Mouse (Mus musculus) CH12.LX (cell line): ENCODE data around the gene Setd5. TPM values are rescaled to one million over a fixed set of nuclear protein-coding genes. Genes with fewer than 3 reads are reported as not detected.

Experiments
- DNase-seq: peaks from one replicate; pipeline ENCODE4 v3.0.0-alpha.2; 2013; ENCODE audit errors: extremely low read depth
- H3K27ac ChIP-seq: 2 replicates; pipeline ENCODE4 v1.5.1; 2012; ENCODE audit warnings: low read depth, mild to moderate bottlenecking, control low read depth, moderate library complexity; ENCODE audit not compliant: insufficient read depth
- H3K27me3 ChIP-seq: replicated peaks from 2 replicates; pipeline ENCODE3; 2012; ENCODE audit warnings: inconsistent platforms
- H3K36me3 ChIP-seq, 2 experiments: replicated peaks in 1 of 2; 2 replicates each; pipeline versions ENCODE3 to v1.6.1; 2012; ENCODE audit warnings: inconsistent platforms in 1 of 2, low read length in 1 of 2, mild to moderate bottlenecking in 1 of 2, mixed read lengths in 1 of 2, moderate library complexity in 1 of 2; ENCODE audit not compliant: control insufficient read depth in 1 of 2, insufficient read depth in 1 of 2
- H3K4me1 ChIP-seq, 2 experiments: 2 replicates each; pipeline ENCODE4 v1.6.1; 2012; ENCODE audit warnings: inconsistent platforms in 1 of 2, moderate library complexity in 1 of 2; ENCODE audit not compliant: insufficient read depth in 2 of 2, control insufficient read depth in 1 of 2
- H3K4me2 ChIP-seq: 2 replicates; pipeline ENCODE4 v1.6.1; 2012; ENCODE audit warnings: low read depth, mild to moderate bottlenecking, control low read depth; ENCODE audit not compliant: poor library complexity, insufficient read depth, severe bottlenecking
- H3K4me3 ChIP-seq, 3 experiments: fragments of 150-350 bp in 1 of 3; sonication (generic) in 1 of 3; replicated peaks in 1 of 3; 2 replicates each; pipeline versions ENCODE3 to v1.5.1; 2011 to 2012; ENCODE audit warnings: low read depth in 2 of 3, low read length in 2 of 3, mild to moderate bottlenecking in 2 of 3, moderate library complexity in 2 of 3, control low read depth in 1 of 3, improper control_type of control experiment in 1 of 3, inconsistent platforms in 1 of 3, mixed read lengths in 1 of 3; ENCODE audit not compliant: poor library complexity in 1 of 3
- H3K79me2 ChIP-seq: replicated peaks from 2 replicates; pipeline ENCODE4 v1.6.1; 2012; ENCODE audit warnings: mild to moderate bottlenecking, moderate library complexity; ENCODE audit not compliant: control insufficient read depth, poor library complexity, insufficient read depth, severe bottlenecking; ENCODE audit errors: extremely low read depth
- H3K9ac ChIP-seq: 2 replicates; pipeline ENCODE4 v1.6.1; 2012; ENCODE audit warnings: low read depth, mild to moderate bottlenecking, control low read depth, moderate library complexity; ENCODE audit not compliant: insufficient read depth
- H3K9me3 ChIP-seq: replicated peaks from 2 replicates; pipeline ENCODE3; 2012; ENCODE audit warnings: low read length, inconsistent platforms, mixed read lengths
- CHD1 ChIP-seq: IDR thresholded peaks from 2 replicates; pipeline ENCODE4 v1.6.1; 2012; ENCODE audit warnings: low read depth, low read length, improper control_type of control experiment, inconsistent platforms
- CHD2 ChIP-seq: IDR thresholded peaks from 2 replicates; pipeline ENCODE4 v1.6.1; 2011; ENCODE audit warnings: low read length, improper control_type of control experiment
- CTCF ChIP-seq, 2 experiments: IDR thresholded peaks in 1 of 2; conservative IDR thresholded peaks in 1 of 2; 2 replicates each; pipeline ENCODE4 v1.5.1; 2011 to 2012; ENCODE audit warnings: low read depth in 2 of 2, low read length in 2 of 2, improper control_type of control experiment in 1 of 2, inconsistent platforms in 1 of 2, mild to moderate bottlenecking in 1 of 2, moderate library complexity in 1 of 2
- E2F4 ChIP-seq: IDR thresholded peaks from 2 replicates; pipeline ENCODE4 v1.6.1; 2011; ENCODE audit warnings: low read depth, low read length, improper control_type of control experiment; ENCODE audit not compliant: insufficient replicate concordance
- ELF1 ChIP-seq: IDR thresholded peaks from 2 replicates; pipeline ENCODE4 v1.6.1; 2014; ENCODE audit warnings: low read depth, mild to moderate bottlenecking, inconsistent platforms, low read length, improper control_type of control experiment
- EP300 ChIP-seq: IDR thresholded peaks from 2 replicates; pipeline ENCODE4 v1.6.1; 2011; ENCODE audit warnings: low read length, improper control_type of control experiment
- GABPA ChIP-seq: IDR thresholded peaks from 2 replicates; pipeline ENCODE4 v1.6.1; 2012; ENCODE audit warnings: low read depth, low read length, improper control_type of control experiment, inconsistent platforms; ENCODE audit not compliant: insufficient replicate concordance
- JUN ChIP-seq: IDR thresholded peaks from 2 replicates; pipeline ENCODE4 v1.6.1; 2011; ENCODE audit warnings: low read depth, mild to moderate bottlenecking, low read length, improper control_type of control experiment, moderate library complexity; ENCODE audit not compliant: insufficient read depth
- JUND ChIP-seq: conservative IDR thresholded peaks from 2 replicates; pipeline ENCODE4 v1.6.1; 2011; ENCODE audit warnings: low read depth, low read length, improper control_type of control experiment
- KAT2A ChIP-seq: IDR thresholded peaks from 2 replicates; pipeline ENCODE4 v1.6.1; 2012; ENCODE audit warnings: low read length, improper control_type of control experiment, inconsistent platforms; ENCODE audit not compliant: insufficient replicate concordance
- MAFK ChIP-seq: IDR thresholded peaks from 2 replicates; pipeline ENCODE4 v1.6.1; 2011; ENCODE audit warnings: low read length, improper control_type of control experiment; ENCODE audit not compliant: insufficient replicate concordance
- MAZ ChIP-seq: IDR thresholded peaks from 2 replicates; pipeline ENCODE4 v1.6.1; 2012; ENCODE audit warnings: low read depth, mild to moderate bottlenecking, inconsistent platforms, low read length, improper control_type of control experiment, moderate library complexity
- MEF2A ChIP-seq: IDR thresholded peaks from 2 replicates; pipeline ENCODE4 v1.6.1; 2014; ENCODE audit warnings: low read depth, mild to moderate bottlenecking, inconsistent platforms, low read length, improper control_type of control experiment, borderline replicate concordance
- MXI1 ChIP-seq: IDR thresholded peaks from 2 replicates; pipeline ENCODE4 v1.6.1; 2011; ENCODE audit warnings: mild to moderate bottlenecking, low read depth, low read length, improper control_type of control experiment
- MYC ChIP-seq: IDR thresholded peaks from 2 replicates; pipeline ENCODE4 v1.6.1; 2011; ENCODE audit warnings: low read depth, mild to moderate bottlenecking, improper control_type of control experiment, low read length
- NELFE ChIP-seq: IDR thresholded peaks from 2 replicates; pipeline ENCODE4 v1.6.1; 2011; ENCODE audit warnings: low read depth, low read length, improper control_type of control experiment
- NRF1 ChIP-seq: IDR thresholded peaks from 2 replicates; pipeline ENCODE4 v1.6.1; 2014; ENCODE audit warnings: low read depth, mild to moderate bottlenecking, inconsistent platforms, low read length, improper control_type of control experiment, moderate library complexity
- POLR2AphosphoS2 ChIP-seq: IDR thresholded peaks from 2 replicates; pipeline ENCODE4 v1.6.1; 2011; ENCODE audit warnings: low read depth, low read length, improper control_type of control experiment
- RAD21 ChIP-seq: IDR thresholded peaks from 2 replicates; pipeline ENCODE4 v1.6.1; 2011; ENCODE audit warnings: low read depth, mild to moderate bottlenecking, low read length, improper control_type of control experiment, moderate library complexity
- RCOR1 ChIP-seq: conservative IDR thresholded peaks from 2 replicates; pipeline ENCODE4 v1.6.1; 2012; ENCODE audit warnings: low read depth, mild to moderate bottlenecking, inconsistent platforms, low read length, improper control_type of control experiment
- SIN3A ChIP-seq: IDR thresholded peaks from 2 replicates; pipeline ENCODE4 v1.6.1; 2012; ENCODE audit warnings: low read length, improper control_type of control experiment, inconsistent platforms
- USF2 ChIP-seq: conservative IDR thresholded peaks from 2 replicates; pipeline ENCODE4 v1.6.1; 2011; ENCODE audit warnings: low read depth, low read length, improper control_type of control experiment
- ZC3H11A ChIP-seq: IDR thresholded peaks from 2 replicates; pipeline ENCODE4 v1.6.1; 2012; ENCODE audit warnings: low read depth, mild to moderate bottlenecking, inconsistent platforms, low read length, improper control_type of control experiment
- ZKSCAN1 ChIP-seq: IDR thresholded peaks from 2 replicates; pipeline ENCODE4 v1.6.1; 2012; ENCODE audit warnings: low read depth, inconsistent platforms, low read length, improper control_type of control experiment, borderline replicate concordance
- ZMIZ1 ChIP-seq: IDR thresholded peaks from 2 replicates; pipeline ENCODE4 v1.6.1; 2012; ENCODE audit warnings: low read depth, mild to moderate bottlenecking, inconsistent platforms, low read length, improper control_type of control experiment
- ZNF384 ChIP-seq: IDR thresholded peaks from 2 replicates; pipeline ENCODE4 v1.6.1; 2012; ENCODE audit warnings: low read depth, low read length, improper control_type of control experiment, inconsistent platforms
- dilution Hi-C: fragments of 300-500 bp; cut with MboI; formaldehyde crosslinking; loops from 2 replicates; pipeline ENCODE4 v1.14.3; 2020; ENCODE audit warnings: low sequenced_read_pairs; ENCODE audit not compliant: extremely low pct_unique_long_range_greater_than_20kb, extremely low pct_ligation_motif_present
- in situ Hi-C: fragments of 300-500 bp; cut with MboI; formaldehyde crosslinking; loops from 3 replicates; pipeline ENCODE4 v1.14.3; 2019; ENCODE audit warnings: low sequenced_read_pairs, low pct_ligation_motif_present, low pct_unique_long_range_greater_than_20kb, mixed read lengths
- polyA plus RNA-seq: library from polyadenylated mRNA; unstranded; fragments of >175 nt; gene quantifications from 2 replicates; pipeline ENCODE4 v1.2.1, GENCODE M21; 2012; ENCODE audit warnings: low read depth; ENCODE audit not compliant: insufficient read length
- total RNA-seq, 2 experiments: library from RNA; depleted of rRNA; stranded (reverse); fragments of 300-350 nt in 1 of 2; fragments of >200 nt in 1 of 2; gene quantifications; 2 replicates each; pipeline ENCODE4 v1.2.3; 2012 to 2014

The Setd5 gene
- total and polyA plus RNA-seq, 3 experiments = 56.8 to 80.4 (median 67.4) TPM

GRCm38 (mm10) chr6:113161982-113162381 is 84.8 kb downstream of the Setd5 start:
- Histone ChIP-seq H3K27me3 (no peaks in the 10 kb centered on the region), H3K36me3 (peaks cover 6 to 50% of the 10 kb centered on the region in 2 experiments), H3K4me3 (no peak overlapping the region), H3K4me1 (peaks cover 0 to 6% of the 10 kb centered on the region in 2 experiments; a peak in 1 of 4 replicates), H3K9ac (no peak overlapping the region), H3K79me2 (no peaks in the 10 kb centered on the region)
- TF ChIP-seq CHD2 = no peak
- no peak for TF ChIP-seq MEF2A
- TF ChIP-seq E2F4 = no peak
- TF ChIP-seq ZC3H11A = no peak
- no peak for TF ChIP-seq KAT2A
- no peak for TF ChIP-seq GABPA
- no peak for TF ChIP-seq MAZ
- no peak for TF ChIP-seq CTCF (conservative IDR thresholded peaks at IDR 0.05 in 1 of 2, IDR thresholded peaks at IDR 0.05 in 1 of 2; ENCODE audit: low read depth in 2 of 2, low read length in 2 of 2)
- no peak for TF ChIP-seq ELF1
- no peak for TF ChIP-seq EP300
- TF ChIP-seq JUN = no peak
- no peak for TF ChIP-seq ZNF384
- TF ChIP-seq JUND = no peak
- TF ChIP-seq MXI1 = no peak
- no peak for TF ChIP-seq NELFE
- TF ChIP-seq RCOR1 = no peak
- TF ChIP-seq MYC = no peak
- TF ChIP-seq MAFK = no peak
- no peak for TF ChIP-seq USF2
- no peak for TF ChIP-seq RAD21
- TF ChIP-seq, all 38 proteins: peak for 0
- Histone ChIP-seq H3K4me2 (no peak overlapping the region), H3K9me3 (no peaks in the 10 kb centered on the region), H3K27ac (no peak overlapping the region)
- in situ Hi-C loops = no loop called here
- DNase-seq = no peak
- dilution Hi-C loops = no loop called here

GRCm38 (mm10) chr6:113163513-113163912 is 86.3 kb downstream of the Setd5 start:
- Histone ChIP-seq H3K4me3 (no peak overlapping the region), H3K27ac (no peak overlapping the region), H3K4me2 (no peak overlapping the region), H3K36me3 (peaks cover 3 to 38% of the 10 kb centered on the region in 2 experiments), H3K79me2 (no peaks in the 10 kb centered on the region), H3K4me1 (peaks cover 0 to 6% of the 10 kb centered on the region in 2 experiments; a peak in 1 of 4 replicates), H3K9ac (no peak overlapping the region), H3K9me3 (no peaks in the 10 kb centered on the region), H3K27me3 (no peaks in the 10 kb centered on the region)
- in situ Hi-C loops = no loop called here
- no peak for TF ChIP-seq JUN
- TF ChIP-seq CHD1 = no peak
- TF ChIP-seq NRF1 = no peak
- TF ChIP-seq ZNF384 = no peak
- no peak for TF ChIP-seq MAZ
- no peak for TF ChIP-seq RCOR1
- TF ChIP-seq MAFK = no peak
- no peak for TF ChIP-seq CTCF (conservative IDR thresholded peaks at IDR 0.05 in 1 of 2, IDR thresholded peaks at IDR 0.05 in 1 of 2; ENCODE audit: low read depth in 2 of 2, low read length in 2 of 2)
- TF ChIP-seq ELF1 = no peak
- TF ChIP-seq ZMIZ1 = no peak
- no peak for TF ChIP-seq KAT2A
- no peak for TF ChIP-seq MYC
- TF ChIP-seq SIN3A = no peak
- no peak for TF ChIP-seq POLR2AphosphoS2
- no peak for TF ChIP-seq USF2
- no peak for TF ChIP-seq NELFE
- no peak for TF ChIP-seq ZKSCAN1
- no peak for TF ChIP-seq CHD2
- dilution Hi-C loops = no loop called here
- no peak for DNase-seq
